Mouse (Mus musculus) macrophage (primary cell): ENCODE data around the gene Hck. TPM values are rescaled to one million over a fixed set of nuclear protein-coding genes. Genes with fewer than 3 reads are reported as not detected.

Experiments
- H3K27ac ChIP-seq: fragments of 350-480 bp; formaldehyde crosslinking; 2 replicates; pipeline ENCODE4 v1.9.0; 2021
- H3K36me3 ChIP-seq: fragments of 350-480 bp; formaldehyde crosslinking; 2 replicates; pipeline ENCODE4 v1.9.0; 2021; ENCODE audit errors: inconsistent target
- H3K4me3 ChIP-seq: fragments of 350-480 bp; formaldehyde crosslinking; 2 replicates; pipeline ENCODE4 v1.9.0; 2021; ENCODE audit errors: inconsistent target
- H3K79me2 ChIP-seq: fragments of 350-480 bp; formaldehyde crosslinking; 2 replicates; pipeline ENCODE4 v1.9.0; 2021; ENCODE audit errors: inconsistent target
- WGBS: methylation state at CpG from one replicate; pipeline ENCODE4 v1.1.7; 2026; ENCODE audit warnings: inconsistent platforms; ENCODE audit not compliant: missing documents; 5-methylcytosine and 5-hydroxymethylcytosine counted together
- polyA plus RNA-seq: library from polyadenylated mRNA; stranded (reverse); fragments of 250-400 nt; gene quantifications from 3 replicates; pipeline ENCODE4 v1.2.4, GENCODE M21; 2018; ENCODE audit warnings: inconsistent platforms

Gene Hck
- polyA plus RNA-seq, 1 experiment from 2014 or later, result 79.1 TPM

DNA sequence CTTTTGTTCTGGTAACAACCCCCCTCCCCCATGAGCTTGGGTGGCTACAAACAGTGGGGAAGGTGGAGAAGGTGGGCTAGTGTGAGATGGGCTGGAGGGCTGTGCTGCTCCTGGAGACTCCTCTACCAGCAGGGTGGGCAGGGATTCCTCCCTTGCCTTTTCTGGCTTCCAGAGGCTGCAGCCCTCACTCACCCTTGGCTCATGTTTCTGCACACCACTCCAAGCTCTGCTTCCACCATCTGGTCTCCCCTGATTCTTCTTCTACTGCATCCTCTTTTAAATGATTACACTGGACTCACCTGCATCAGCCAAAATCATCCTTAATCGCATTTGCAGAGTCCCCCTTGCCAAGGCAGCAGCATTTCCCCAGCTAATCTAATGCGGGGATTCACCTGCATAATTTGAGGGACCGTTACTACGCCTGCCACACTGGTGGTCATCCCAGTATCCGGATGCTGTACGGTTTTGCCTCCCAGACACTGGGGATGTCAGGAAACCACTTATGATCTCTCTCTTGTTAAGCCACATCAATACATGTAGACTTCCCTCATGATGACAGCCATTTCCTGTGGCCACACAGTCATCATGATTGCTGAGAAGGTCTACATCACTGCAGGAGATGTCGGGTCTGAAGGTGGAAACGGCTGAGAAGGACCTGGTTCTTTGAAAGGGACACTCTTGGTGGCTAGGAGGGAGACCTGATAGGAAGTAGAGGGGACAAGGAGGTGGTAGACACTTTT is 43.8 kb downstream of the Hck start:
- no peak overlapping the region for H3K4me3 ChIP-seq
- peaks cover 37% of the 10 kb centered on the region for H3K36me3 ChIP-seq
- 16% methylated on average over 8 of the region's 8 CpGs for whole genome bisulfite sequencing
- H3K27ac ChIP-seq, result no peak overlapping the region
- no peaks in the 10 kb centered on the region for H3K79me2 ChIP-seq

GRCm38 (mm10) chr2:153153033-153153450 is 44.8 kb downstream of the Hck start:
- Histone ChIP-seq H3K27ac (no peak overlapping the region), H3K36me3 (peaks cover 37% of the 10 kb centered on the region), H3K79me2 (no peaks in the 10 kb centered on the region), H3K4me3 (no peak overlapping the region)
- WGBS, result 84% methylated on average over 4 of the region's 4 CpGs

DNA sequence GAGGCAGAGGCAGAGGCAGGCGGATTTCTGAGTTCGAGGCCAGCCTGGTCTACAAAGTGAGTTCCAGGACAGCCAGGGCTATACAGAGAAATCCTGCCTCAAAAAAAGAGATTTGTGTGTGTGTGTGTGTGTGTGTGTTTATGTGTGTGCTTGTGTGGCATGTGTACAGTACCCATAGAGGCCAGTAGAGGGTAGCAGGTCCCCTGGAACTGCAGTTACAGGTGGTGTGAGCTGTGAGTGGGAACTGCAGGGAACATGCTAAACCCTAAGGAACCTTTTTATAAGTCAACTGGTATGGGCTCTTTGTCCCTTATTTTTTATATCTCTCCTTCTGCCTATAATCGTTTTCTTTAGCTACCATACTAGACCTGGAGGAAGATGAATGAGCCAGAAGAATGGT is 49.0 kb downstream of the Hck start:
- H3K27ac ChIP-seq, result no peak overlapping the region
- peaks cover 9% of the 10 kb centered on the region for H3K79me2 ChIP-seq
- WGBS, result 77% methylated on average over 1 of the region's 3 CpGs
- H3K36me3 ChIP-seq, result no peaks in the 10 kb centered on the region
- no peak overlapping the region for H3K4me3 ChIP-seq

DNA sequence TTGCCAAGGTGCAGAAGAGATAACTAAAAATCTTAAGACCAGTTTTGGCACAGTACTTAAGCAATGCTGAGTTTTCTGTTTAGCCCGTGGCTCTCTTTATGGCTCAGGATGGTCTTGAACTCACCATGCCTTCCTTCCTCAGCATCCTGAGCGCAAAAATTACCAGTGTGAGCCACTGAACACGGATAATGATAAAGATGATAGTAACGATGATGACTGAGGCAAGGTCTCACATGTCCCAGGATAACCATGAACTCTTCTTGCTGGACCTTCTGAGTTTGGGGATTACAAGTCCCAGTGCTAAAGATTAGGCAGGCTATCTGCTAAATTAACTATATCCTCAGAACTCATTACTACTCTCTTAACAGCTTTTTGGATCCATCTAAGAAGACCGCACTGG is 51.9 kb downstream of the Hck start:
- Histone ChIP-seq H3K27ac (no peak overlapping the region), H3K36me3 (no peaks in the 10 kb centered on the region), H3K4me3 (no peak overlapping the region), H3K79me2 (peaks cover 37% of the 10 kb centered on the region)
- WGBS, result 86% methylated on average over 5 of the region's 5 CpGs

GRCm38 (mm10) chr2:153160844-153161683 is 52.8 kb downstream of the Hck start, which contains the start of gene Tm9sf4:
Gene Tm9sf4 (plus strand): TSS chr2:153161303.
- Histone ChIP-seq H3K79me2 (peaks cover 47% of the 10 kb centered on the region), H3K27ac (peak within 1 kb of the TSS; percentile 98), H3K36me3 (no peaks in the 10 kb centered on the region), H3K4me3 (peak within 1 kb of the TSS; percentile 92)
- 12% methylated on average over 34 of the region's 34 CpGs for WGBS

- Histone ChIP-seq H3K27ac (peak overlapping the region; percentile 98), H3K4me3 (peak overlapping the region; percentile 92)
- WGBS, result 1% methylated on average over 16 of the region's 16 CpGs
Observed at GRCm38 (mm10) chr2:153161684-153162080, 53.4 kb downstream of the Hck start.

GRCm38 (mm10) chr2:153167136-153167535 is 58.9 kb downstream of the Hck start:
- 98% methylated on average over 6 of the region's 6 CpGs for WGBS
- Histone ChIP-seq H3K79me2 (peaks cover 97% of the 10 kb centered on the region), H3K4me3 (no peak overlapping the region), H3K27ac (no peak overlapping the region), H3K36me3 (no peaks in the 10 kb centered on the region)

More at GRCm38 (mm10) chr2:153161684-153162080, 53.4 kb downstream of the Hck start:
- Histone ChIP-seq H3K36me3 (no peaks in the 10 kb centered on the region), H3K79me2 (peaks cover 53% of the 10 kb centered on the region)

- Histone ChIP-seq H3K79me2 (peaks cover 97% of the 10 kb centered on the region), H3K4me3 (no peak overlapping the region), H3K36me3 (no peaks in the 10 kb centered on the region), H3K27ac (peak overlapping the region; percentile 77)
- WGBS, result 40% methylated on average over 2 of the region's 2 CpGs
Observed at GRCm38 (mm10) chr2:153168134-153168820, 60.0 kb downstream of the Hck start.

DNA sequence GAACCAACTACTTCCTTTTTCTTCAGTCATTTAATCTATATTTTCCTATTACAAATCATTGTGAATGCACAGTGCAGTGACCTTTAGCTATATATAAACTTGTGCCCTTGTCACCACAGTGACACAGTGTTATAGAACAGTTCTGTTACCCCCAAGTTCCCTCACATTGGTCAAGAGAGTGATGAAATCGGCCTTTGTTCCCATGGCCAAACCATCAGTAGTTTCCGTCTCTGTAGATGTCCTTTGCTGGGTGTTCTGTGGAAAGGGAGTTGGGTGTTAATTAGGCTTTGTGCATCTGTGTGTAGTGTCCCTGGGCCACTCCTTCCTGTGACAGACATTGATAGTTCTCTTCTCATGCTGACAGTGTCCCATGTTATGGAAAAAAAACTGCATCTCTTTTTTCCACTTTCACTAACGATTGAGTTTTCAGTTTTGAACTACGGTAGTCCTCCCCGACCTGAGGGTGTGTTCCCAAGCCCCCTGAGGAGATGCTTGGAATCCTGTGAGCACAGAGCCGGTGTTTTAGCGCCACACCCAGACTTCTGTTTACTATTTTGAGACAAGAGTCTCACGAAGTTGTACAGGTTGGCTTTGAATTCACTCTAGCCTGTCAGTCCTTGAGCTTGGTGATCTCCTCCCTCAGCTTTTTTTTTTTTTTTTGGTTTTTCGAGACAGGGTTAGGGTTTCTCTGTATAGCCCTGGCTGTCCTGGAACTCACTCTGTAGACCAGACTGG is 62.4 kb downstream of the Hck start:
- Histone ChIP-seq H3K27ac (peak overlapping the region; percentile 40), H3K4me3 (no peak overlapping the region), H3K36me3 (no peaks in the 10 kb centered on the region), H3K79me2 (peaks cover 96% of the 10 kb centered on the region)
- 52% methylated on average over 8 of the region's 9 CpGs for whole genome bisulfite sequencing

GRCm38 (mm10) chr2:153171966-153172365 is 63.7 kb downstream of the Hck start:
- Histone ChIP-seq H3K27ac (no peak overlapping the region), H3K36me3 (no peaks in the 10 kb centered on the region), H3K4me3 (no peak overlapping the region), H3K79me2 (peaks cover 96% of the 10 kb centered on the region)
- WGBS, result 87% methylated on average over 5 of the region's 5 CpGs

- H3K79me2 ChIP-seq, result peaks cover 86% of the 10 kb centered on the region
- H3K36me3 ChIP-seq, result peaks cover 14% of the 10 kb centered on the region
- H3K4me3 ChIP-seq, result no peak overlapping the region
- no peak overlapping the region for H3K27ac ChIP-seq
- WGBS, result 93% methylated on average over 8 of the region's 8 CpGs
Observed at GRCm38 (mm10) chr2:153175995-153176570, 67.8 kb downstream of the Hck start.

DNA sequence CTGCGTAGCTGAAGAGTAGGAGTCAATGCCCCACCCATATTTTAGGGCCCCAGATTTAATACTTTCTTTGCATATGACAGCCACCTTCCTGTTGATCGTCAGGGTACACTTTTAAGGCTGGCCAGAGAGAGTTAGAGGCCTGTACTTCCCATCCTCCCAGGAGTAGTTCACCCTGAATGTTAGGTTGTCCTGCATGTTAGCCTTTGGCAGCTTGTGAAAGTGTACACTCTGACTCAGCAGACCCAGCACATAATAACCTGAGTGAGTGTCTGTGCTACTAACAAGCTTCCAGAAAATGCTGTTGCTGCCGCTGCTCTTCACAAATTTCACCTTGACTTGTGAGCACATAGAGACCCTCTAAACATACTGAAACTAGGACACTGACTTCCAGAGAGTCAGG is 68.9 kb downstream of the Hck start:
- Histone ChIP-seq H3K36me3 (peaks cover 24% of the 10 kb centered on the region), H3K79me2 (peaks cover 75% of the 10 kb centered on the region), H3K27ac (no peak overlapping the region), H3K4me3 (no peak overlapping the region)
- 86% methylated on average over 3 of the region's 3 CpGs for WGBS

DNA sequence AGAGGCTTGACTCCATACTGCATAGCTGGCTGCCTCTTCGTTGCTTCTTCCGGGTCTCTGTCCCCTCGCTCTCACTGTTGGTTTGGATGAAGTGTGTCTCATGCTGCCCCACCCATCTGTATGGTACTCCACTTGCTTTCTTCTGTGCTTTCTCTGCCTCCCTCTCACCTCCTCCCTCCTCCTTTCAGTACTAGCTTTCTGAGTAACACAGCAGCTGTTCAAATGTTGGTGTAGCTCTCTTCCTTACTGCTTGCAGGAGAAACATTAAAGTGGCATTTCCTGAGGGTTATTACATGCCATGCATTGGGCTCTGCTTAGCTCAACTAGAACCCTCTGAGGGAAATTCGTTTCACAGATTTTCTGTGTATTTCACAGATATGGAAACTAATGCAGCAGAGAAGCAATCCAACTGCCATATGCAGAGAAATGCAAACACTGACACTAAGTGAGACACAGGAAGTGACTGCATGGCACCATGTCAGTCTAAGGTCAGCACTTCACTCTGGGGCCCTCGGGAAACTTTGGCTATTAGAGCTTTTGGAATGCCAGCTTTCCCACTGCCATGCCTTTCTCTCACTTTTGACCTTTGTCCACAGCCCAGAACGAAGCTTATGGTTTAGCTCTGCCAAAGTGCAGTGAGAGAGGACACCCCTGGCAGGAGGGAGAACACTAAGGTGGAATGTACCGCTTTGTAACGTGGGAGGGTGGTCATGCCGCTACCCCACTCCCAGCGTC is 71.0 kb downstream of the Hck start:
- WGBS, result 93% methylated on average over 9 of the region's 10 CpGs
- Histone ChIP-seq H3K79me2 (peaks cover 56% of the 10 kb centered on the region), H3K36me3 (peaks cover 39% of the 10 kb centered on the region)

More for the DNA sequence above, 71.0 kb downstream of the Hck start:
- Histone ChIP-seq H3K4me3 (no peak overlapping the region), H3K27ac (peak overlapping the region; percentile 52)
